Mouse (Mus musculus): ENCODE results near the gene Nxph4. TPM values are rescaled to one million over a fixed set of nuclear protein-coding genes. Genes with fewer than 3 reads are reported as not detected.

Gene Nxph4
- polyA plus RNA-seq, 1 experiment from 2014 or later = 4.2 TPM

DNA sequence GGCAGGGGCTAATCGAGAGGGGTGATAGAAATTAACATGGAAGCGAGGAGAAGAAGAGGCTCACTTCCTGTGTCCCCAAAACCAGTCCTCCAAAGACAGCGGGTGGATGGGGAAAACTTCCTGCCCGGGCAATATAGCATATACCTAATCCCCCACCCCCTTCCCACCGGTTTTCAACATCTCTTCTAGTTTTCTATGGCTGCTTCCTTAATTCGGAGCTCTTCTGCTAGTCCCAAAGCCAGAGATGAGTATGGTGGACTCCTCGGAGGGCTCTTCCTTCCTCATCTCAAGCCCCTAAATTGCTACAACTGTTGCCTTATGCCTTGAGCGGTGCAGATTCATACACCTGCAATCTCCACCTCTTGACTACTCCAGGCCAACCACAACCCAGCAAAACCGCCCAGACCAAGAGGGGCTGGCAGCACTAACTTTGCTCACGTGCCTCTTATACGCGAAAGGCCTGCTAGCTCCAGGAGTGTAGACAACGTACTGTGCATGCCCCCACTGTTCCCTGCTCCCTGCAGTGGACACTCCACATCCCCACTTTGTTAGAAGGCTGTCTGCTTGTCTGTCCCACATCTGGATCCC, 20.2 kb downstream of the Nxph4 start:
- peak overlapping the region; percentile 50; the same call in 1 of the 2 replicates for H3K4me3 ChIP-seq (replicated peaks)
- 13% methylated on average over 13 of the region's 13 CpGs for WGBS

DNA sequence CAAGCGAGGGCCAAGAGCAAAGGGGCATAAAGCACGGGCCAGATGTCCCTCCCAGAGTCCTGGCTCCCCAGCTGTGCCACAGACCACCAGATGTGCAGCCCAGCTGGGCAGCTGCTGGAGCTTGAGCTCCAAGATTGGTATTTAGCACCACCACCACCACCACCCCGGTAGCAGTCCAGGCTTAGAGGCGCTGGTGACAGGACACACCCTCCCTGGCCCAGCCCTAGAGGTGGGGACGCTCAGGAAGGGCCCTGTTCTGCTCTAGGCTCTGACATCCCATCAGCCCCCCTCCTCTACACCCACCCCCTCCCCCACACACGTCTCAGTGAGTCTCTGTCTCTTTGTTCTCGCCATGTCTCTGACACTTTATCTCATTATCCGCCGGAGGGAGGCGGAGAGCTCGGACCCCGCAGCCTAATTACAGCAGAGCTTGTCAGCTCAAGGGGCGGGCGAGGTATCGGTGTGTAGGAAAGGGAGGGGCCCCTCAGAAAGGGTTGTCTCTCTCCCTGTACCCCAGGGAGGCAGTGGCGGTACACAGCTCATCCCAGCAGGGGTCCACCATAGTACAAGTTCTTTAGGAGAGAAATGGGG, 20.8 kb downstream of the Nxph4 start:
- under 1% methylated on average over 16 of the region's 16 CpGs for WGBS
- H3K9ac ChIP-seq (replicated peaks) = peak overlapping the region; percentile 12; the same call in 1 of the 2 replicates
- 0 out of 2 replicates have a peak overlapping the region, but pooled peaks have one; percentile 4 for H3K27ac ChIP-seq

More for the DNA sequence above, 20.2 kb downstream of the Nxph4 start:
- H3K27ac ChIP-seq = no peak overlapping the region
- no peaks in the 10 kb centered on the region for H3K9me3 ChIP-seq
- peaks cover 22% of the 10 kb centered on the region for H3K36me3 ChIP-seq
- peak overlapping the region; percentile 95 for H3K4me2 ChIP-seq
- H3K9ac ChIP-seq (replicated peaks) = no peak overlapping the region; the same call in 1 of the 2 replicates
- H3K4me1 ChIP-seq (replicated peaks) = peaks cover 84% of the 10 kb centered on the region
- no peak for ATAC-seq (ENCODE audit: insufficient number of reproducible peaks, insufficient read depth, low FRiP score, low TSS enrichment, low read depth)
- peaks cover 89% of the 10 kb centered on the region for H3K27me3 ChIP-seq

DNA sequence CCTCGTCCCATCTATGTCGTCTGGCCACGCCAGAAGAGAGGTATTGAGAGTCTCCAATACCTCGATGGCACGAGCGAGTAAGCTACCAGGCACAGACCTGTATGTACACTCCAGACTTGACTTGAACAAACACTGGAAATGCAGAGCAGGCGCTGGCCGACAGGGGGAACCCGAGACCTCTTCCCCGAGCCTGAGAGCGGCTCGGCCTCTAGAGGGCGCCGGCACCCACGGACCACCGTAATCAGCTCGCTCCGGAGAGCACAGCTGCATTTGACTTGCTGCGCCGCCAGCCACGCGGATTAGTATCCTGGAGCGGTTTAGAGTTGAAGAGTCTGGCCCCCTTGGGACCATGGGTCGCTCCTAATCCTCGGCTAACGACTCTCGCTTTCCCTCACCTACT, 21.5 kb downstream of the Nxph4 start:
- Histone ChIP-seq H3K36me3 (peaks cover 8% of the 10 kb centered on the region), H3K4me3 (replicated peaks) (peak overlapping the region; percentile 50), H3K9ac (replicated peaks) (0 out of 2 replicates have a peak overlapping the region, but pooled peaks have one; percentile 12), H3K9me3 (no peaks in the 10 kb centered on the region), H3K27ac (0 out of 2 replicates have a peak overlapping the region, but pooled peaks have one; percentile 4), H3K4me1 (replicated peaks) (peaks cover 96% of the 10 kb centered on the region), H3K4me2 (peak overlapping the region; percentile 95), H3K27me3 (peaks cover 94% of the 10 kb centered on the region)
- ATAC-seq (ENCODE audit: insufficient number of reproducible peaks, insufficient read depth, low FRiP score, low TSS enrichment, low read depth) = peak; percentile 12; the same call in 1 of the 2 replicates
- under 1% methylated on average over 27 of the region's 27 CpGs for whole genome bisulfite sequencing

More for the DNA sequence above, 20.8 kb downstream of the Nxph4 start:
- peaks cover 16% of the 10 kb centered on the region for H3K36me3 ChIP-seq
- H3K27me3 ChIP-seq = peaks cover 91% of the 10 kb centered on the region
- H3K4me3 ChIP-seq (replicated peaks) = peak overlapping the region; percentile 50
- ATAC-seq (ENCODE audit: insufficient number of reproducible peaks, insufficient read depth, low FRiP score, low TSS enrichment, low read depth) = peak; percentile 10; the same call in 1 of the 2 replicates
- H3K9me3 ChIP-seq = no peaks in the 10 kb centered on the region
- H3K4me2 ChIP-seq = peak overlapping the region; percentile 95
- peaks cover 90% of the 10 kb centered on the region for H3K4me1 ChIP-seq (replicated peaks)

DNA sequence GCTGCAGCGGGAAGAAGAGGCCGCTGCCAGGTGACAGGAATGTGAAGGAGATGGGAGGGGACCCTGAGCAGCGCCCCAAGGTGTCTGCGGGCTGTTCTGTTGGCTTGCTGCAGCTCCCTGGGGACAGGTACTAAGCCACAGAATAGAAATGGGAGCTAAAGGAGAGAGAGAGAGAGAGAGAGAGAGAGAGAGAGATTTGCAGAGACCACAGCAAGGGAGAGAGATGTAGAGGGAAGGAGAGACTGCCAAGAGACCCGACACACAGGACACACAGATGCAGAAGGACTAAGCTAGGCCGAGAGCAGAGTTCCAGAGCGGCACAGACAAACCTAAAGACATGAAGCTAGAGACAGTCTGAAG, 22.1 kb downstream of the Nxph4 start:
- peaks cover 91% of the 10 kb centered on the region for H3K4me1 ChIP-seq (replicated peaks)
- peak overlapping the region; percentile 50 for H3K4me3 ChIP-seq (replicated peaks)
- no peak overlapping the region for H3K27ac ChIP-seq
- peaks cover 94% of the 10 kb centered on the region for H3K27me3 ChIP-seq
- ATAC-seq (ENCODE audit: insufficient number of reproducible peaks, insufficient read depth, low FRiP score, low TSS enrichment, low read depth) = no peak
- no peaks in the 10 kb centered on the region for H3K9me3 ChIP-seq
- 4% methylated on average over 7 of the region's 7 CpGs for WGBS
- H3K4me2 ChIP-seq = peak overlapping the region; percentile 95
- H3K36me3 ChIP-seq = peaks cover 3% of the 10 kb centered on the region; the same call in 1 of the 2 replicates
- peak overlapping the region; percentile 60; the same call in 1 of the 2 replicates for H3K9ac ChIP-seq (replicated peaks)

DNA sequence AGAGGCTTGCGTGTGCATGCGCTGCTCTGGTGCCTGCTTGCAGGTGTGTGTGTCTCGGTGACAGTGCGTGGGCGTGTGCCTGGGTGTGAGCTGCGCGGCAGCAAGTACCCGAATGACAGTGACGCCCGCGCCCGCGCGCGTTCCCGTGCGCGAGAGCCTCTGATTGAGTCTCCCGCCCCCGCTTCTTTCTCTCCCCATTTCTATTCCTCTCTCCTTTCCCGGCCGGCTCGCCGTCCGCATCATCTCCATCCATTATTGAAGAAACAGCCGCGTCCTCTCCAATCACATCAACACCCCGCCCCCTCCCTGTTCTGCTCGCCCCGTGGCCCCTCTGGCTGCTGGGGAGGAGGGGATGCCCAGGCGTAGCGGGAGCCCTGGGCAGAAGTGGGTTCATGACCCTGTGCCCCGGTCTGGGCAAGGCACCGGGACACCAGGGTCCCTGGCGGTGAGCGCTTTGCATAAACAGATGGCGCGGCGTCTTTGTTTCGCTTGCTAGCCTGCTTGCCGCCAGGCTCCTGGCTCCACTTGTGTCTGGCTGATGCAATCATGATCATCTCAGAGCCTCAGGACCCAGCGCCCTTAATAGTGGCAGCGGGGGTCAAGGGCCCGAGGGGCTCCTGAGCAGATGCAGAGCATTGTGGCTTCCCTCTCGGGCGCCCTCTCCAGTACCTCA, 22.6 kb downstream of the Nxph4 start:
- Histone ChIP-seq H3K36me3 (no peaks in the 10 kb centered on the region), H3K27ac (no peak overlapping the region), H3K27me3 (peaks cover 94% of the 10 kb centered on the region), H3K4me3 (replicated peaks) (peak overlapping the region; percentile 50), H3K4me2 (peak overlapping the region; percentile 95), H3K4me1 (replicated peaks) (peaks cover 86% of the 10 kb centered on the region), H3K9me3 (no peaks in the 10 kb centered on the region), H3K9ac (replicated peaks) (peak overlapping the region; percentile 60)
- ATAC-seq (ENCODE audit: insufficient number of reproducible peaks, insufficient read depth, low FRiP score, low TSS enrichment, low read depth) = no peak
- WGBS = under 1% methylated on average over 45 of the region's 46 CpGs

DNA sequence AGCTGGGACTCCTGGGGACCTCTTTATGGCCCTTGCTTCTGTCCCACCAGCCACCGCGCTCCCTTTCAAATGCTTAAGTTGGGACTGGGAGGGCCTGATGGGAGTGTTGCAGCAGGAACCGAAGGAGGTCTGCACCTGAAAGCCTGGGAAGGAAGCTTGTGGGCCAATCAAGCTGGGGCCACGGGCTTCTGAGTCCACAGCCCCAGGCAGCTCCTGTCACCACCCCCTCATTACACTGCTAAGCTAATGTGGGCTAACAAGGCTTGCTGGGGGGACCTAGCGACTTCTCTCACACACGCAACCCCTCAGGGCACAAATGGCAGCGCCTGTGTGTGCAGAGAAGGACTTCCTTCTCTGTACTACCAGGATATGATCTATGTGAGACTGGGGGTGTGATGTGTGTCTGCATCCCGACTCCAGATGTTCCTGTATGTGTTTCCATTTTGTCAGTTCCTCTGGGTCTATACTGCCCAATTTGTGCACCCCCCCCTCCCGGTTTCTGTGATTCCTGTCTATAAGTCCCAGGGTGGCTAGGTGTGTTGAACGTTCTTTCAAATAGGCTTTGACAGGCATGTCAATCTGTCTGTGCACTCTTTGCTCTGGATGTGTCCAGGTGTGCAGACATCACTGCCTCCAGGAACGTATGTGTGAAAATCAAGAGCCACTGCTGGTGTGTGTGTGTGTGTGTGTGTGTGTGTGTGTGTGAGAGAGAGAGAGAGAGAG, 23.3 kb downstream of the Nxph4 start:
- Histone ChIP-seq H3K27ac (peak overlapping the region; percentile 17; the same call in 1 of the 2 replicates), H3K27me3 (peaks cover 94% of the 10 kb centered on the region), H3K9me3 (no peaks in the 10 kb centered on the region), H3K4me3 (replicated peaks) (peak overlapping the region; percentile 50), H3K4me2 (peak overlapping the region; percentile 95), H3K9ac (replicated peaks) (no peak overlapping the region), H3K36me3 (no peaks in the 10 kb centered on the region), H3K4me1 (replicated peaks) (peaks cover 79% of the 10 kb centered on the region)
- WGBS = 2% methylated on average over 11 of the region's 11 CpGs
- ATAC-seq (ENCODE audit: insufficient number of reproducible peaks, insufficient read depth, low FRiP score, low TSS enrichment, low read depth) = no peak

DNA sequence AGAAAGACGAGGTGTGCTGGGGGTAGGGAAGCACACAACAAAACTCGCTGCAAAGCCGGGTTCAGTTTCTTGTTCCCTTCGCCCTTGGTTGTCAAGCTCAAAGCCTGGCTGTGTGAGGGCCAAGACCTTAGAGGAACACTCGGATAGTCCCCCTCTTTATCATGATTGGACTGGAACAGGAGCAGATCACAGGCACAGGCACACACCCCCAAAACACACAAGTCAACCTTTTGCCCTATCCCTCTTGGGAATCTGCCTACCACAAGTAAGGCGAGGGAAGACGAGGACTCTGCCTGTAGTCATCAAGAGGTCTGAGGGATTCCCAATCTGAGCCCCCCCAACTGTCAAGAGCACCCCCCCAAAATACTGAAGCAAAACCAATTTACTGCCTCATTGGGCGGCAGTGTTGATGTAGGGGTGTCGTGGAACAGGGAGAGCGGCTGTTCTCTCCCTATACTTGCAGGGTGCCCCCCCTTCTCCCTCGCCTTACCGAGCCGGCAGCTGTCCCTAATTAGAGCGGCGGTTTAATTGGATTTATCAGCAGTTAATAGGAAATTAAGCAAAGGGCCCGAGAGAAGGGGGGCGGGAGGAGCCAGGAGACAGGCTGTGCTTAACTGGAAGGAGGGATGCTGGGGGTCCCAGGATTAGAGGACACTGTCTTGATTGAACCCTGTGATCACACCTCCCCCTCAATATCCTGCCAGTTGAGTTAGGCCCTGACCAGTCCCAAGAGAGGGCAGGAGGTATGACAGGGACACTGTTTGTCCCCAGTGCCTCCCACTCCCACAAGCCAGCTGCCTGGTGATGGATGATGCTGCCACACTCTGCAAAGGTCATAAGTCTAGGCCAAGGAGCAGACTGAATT, 24.3 kb downstream of the Nxph4 start:
- WGBS = 2% methylated on average over 17 of the region's 17 CpGs
- Histone ChIP-seq H3K9ac (replicated peaks) (0 out of 2 replicates have a peak overlapping the region, but pooled peaks have one; percentile 8), H3K4me1 (replicated peaks) (peaks cover 69% of the 10 kb centered on the region), H3K27me3 (peaks cover 86% of the 10 kb centered on the region), H3K9me3 (no peaks in the 10 kb centered on the region), H3K27ac (no peak overlapping the region), H3K4me3 (replicated peaks) (peak overlapping the region; percentile 41), H3K4me2 (peak overlapping the region; percentile 95), H3K36me3 (0 out of 2 replicates have a peak, but pooled peaks cover 4% of the 10 kb centered on the region)
- ATAC-seq (ENCODE audit: insufficient number of reproducible peaks, insufficient read depth, low FRiP score, low TSS enrichment, low read depth) = no peak

DNA sequence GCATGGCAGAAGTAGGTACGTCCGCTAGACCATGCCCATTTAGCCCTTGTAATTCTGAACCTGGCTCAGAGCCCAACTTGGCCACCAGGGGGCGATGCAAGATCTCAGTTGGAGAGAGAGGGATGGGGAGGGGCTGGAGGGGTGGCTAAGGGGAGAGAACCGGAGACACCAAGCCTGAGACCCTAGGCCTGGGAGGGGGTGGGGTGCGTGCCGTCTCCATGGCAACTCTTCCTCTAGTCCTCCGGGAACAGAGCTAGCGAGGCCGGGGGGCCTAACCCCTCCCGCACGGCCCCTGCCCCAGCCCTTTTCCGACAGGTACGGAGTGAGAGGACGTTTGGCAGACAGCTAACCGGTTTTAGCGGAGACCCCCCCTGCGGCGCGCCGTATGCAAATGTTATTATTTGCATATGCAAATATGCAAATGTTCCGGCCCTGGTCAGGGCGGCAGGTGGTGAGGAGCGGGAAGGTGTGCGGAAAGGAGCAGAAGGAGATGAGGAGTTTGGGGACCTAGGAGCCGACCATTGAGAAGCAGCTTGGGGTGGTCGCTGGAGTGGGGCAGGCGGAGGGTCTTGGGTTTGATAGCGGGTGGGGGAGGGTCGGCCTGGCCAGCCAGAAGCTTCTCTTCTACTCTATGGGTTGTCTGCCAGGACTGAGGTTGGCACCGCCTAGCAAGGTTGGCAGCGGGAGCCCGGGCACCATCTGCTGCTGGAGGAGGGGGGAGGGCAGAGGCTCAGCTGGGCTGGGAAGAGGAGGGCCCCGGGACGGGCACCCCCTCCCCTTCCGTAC, 25.1 kb downstream of the Nxph4 start:
- Histone ChIP-seq H3K36me3 (peaks cover 12% of the 10 kb centered on the region; the same call in 1 of the 2 replicates), H3K4me2 (peak overlapping the region; percentile 95), H3K4me1 (replicated peaks) (peaks cover 61% of the 10 kb centered on the region), H3K4me3 (replicated peaks) (peak overlapping the region; percentile 41), H3K27ac (no peak overlapping the region), H3K9me3 (no peaks in the 10 kb centered on the region), H3K27me3 (peaks cover 78% of the 10 kb centered on the region), H3K9ac (replicated peaks) (0 out of 2 replicates have a peak overlapping the region, but pooled peaks have one; percentile 18)
- peak; percentile 5; the same call in 1 of the 2 replicates for ATAC-seq (ENCODE audit: insufficient number of reproducible peaks, insufficient read depth, low FRiP score, low TSS enrichment, low read depth)
- WGBS = 2% methylated on average over 35 of the region's 35 CpGs

DNA sequence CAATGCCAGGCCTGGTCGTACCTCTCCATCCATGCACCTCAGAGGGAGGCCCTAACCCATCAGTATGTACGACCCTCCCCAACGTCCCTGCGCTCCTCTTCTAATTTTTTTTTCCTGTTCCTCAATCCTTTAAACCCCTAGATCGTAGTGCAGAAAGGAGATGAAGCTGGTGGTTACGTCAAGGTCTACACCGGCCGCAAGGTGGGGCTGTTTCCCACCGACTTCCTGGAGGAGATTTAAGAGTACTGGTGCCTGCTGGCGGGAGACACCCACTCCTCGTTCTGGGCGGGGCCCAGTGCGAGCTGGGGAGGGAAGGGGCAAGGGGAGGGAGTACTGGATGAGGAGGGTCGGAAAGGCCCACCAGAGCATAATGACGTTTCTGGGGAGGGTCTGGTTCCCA, 26.1 kb downstream of the Nxph4 start:
- Histone ChIP-seq H3K9me3 (no peaks in the 10 kb centered on the region), H3K9ac (replicated peaks) (no peak overlapping the region), H3K27me3 (peaks cover 68% of the 10 kb centered on the region), H3K27ac (no peak overlapping the region), H3K4me3 (replicated peaks) (no peak overlapping the region), H3K4me1 (replicated peaks) (peaks cover 51% of the 10 kb centered on the region), H3K36me3 (peaks cover 20% of the 10 kb centered on the region; the same call in 1 of the 2 replicates), H3K4me2 (peak overlapping the region; percentile 95)
- no peak for ATAC-seq (ENCODE audit: insufficient number of reproducible peaks, insufficient read depth, low FRiP score, low TSS enrichment, low read depth)
- 1% methylated on average over 15 of the region's 15 CpGs for WGBS
